Mouse (Mus musculus) E14TG2a.4 (cell line): ENCODE results near the gene Yipf4.

ENCODE experiments used
- H3K27me3 ChIP-seq: 2 replicates; pipeline ENCODE4 v1.6.1; 2014; ENCODE audit warnings: low read length, control low read depth; ENCODE audit not compliant: insufficient read depth
- H3K36me3 ChIP-seq: 2 replicates; pipeline ENCODE4 v1.6.1; 2014; ENCODE audit warnings: low read length, control low read depth; ENCODE audit not compliant: insufficient read depth
- H3K4me1 ChIP-seq: replicated peaks from 2 replicates; pipeline ENCODE4 v1.6.1; 2014; ENCODE audit warnings: low read depth, low read length, control low read depth
- H3K4me3 ChIP-seq: replicated peaks from 2 replicates; pipeline ENCODE4 v1.5.1; 2014; ENCODE audit warnings: mild to moderate bottlenecking, low read length
- H3K9me3 ChIP-seq: 2 replicates; pipeline ENCODE4 v1.6.1; 2014; ENCODE audit warnings: low read length, control low read depth
- CTCF ChIP-seq: conservative IDR thresholded peaks from 2 replicates; pipeline ENCODE4 v1.5.1; 2014; ENCODE audit warnings: low read length
- NANOG ChIP-seq: IDR thresholded peaks from 2 replicates; pipeline ENCODE4 v1.6.1; 2014; ENCODE audit warnings: borderline replicate concordance, low read length, mixed read lengths
- POU5F1 ChIP-seq: IDR thresholded peaks from 2 replicates; pipeline ENCODE4 v1.6.1; 2014; ENCODE audit warnings: low read length, borderline replicate concordance

Yipf4 gene

GRCm38 (mm10) chr17:74489024-74489900 lies at the start of gene Yipf4:
Gene Yipf4, plus strand, starts transcription at chr17:74489493.
- peak within 1 kb of the TSS; percentile 97 for H3K4me3 ChIP-seq
- H3K9me3 ChIP-seq = no peaks in the 10 kb centered on the region
- TF ChIP-seq CTCF (no peak), NANOG (no peak), POU5F1 (no peak)
- peaks cover 29% of the 10 kb centered on the region for H3K4me1 ChIP-seq
- no peaks in the 10 kb centered on the region for H3K27me3 ChIP-seq
- H3K36me3 ChIP-seq = peaks cover 24% of the 10 kb centered on the region

- peaks cover 4% of the 10 kb centered on the region for H3K4me1 ChIP-seq
- no peaks in the 10 kb centered on the region for H3K27me3 ChIP-seq
- no peaks in the 10 kb centered on the region for H3K9me3 ChIP-seq
- H3K4me3 ChIP-seq = no peak overlapping the region
- H3K36me3 ChIP-seq = peaks cover 8% of the 10 kb centered on the region
- no peak for TF ChIP-seq POU5F1
- no peak for TF ChIP-seq CTCF
- TF ChIP-seq NANOG = no peak
These were observed 48.8 kb upstream of the Yipf4 start for GRCm38 (mm10) chr17:74440486-74440885.

GRCm38 (mm10) chr17:74449776-74450175 lies 39.5 kb upstream of the Yipf4 start:
- H3K36me3 ChIP-seq = peaks cover 39% of the 10 kb centered on the region
- no peaks in the 10 kb centered on the region for H3K27me3 ChIP-seq
- H3K4me3 ChIP-seq = no peak overlapping the region
- TF ChIP-seq NANOG (no peak), CTCF (no peak), POU5F1 (no peak)
- no peaks in the 10 kb centered on the region for H3K9me3 ChIP-seq
- H3K4me1 ChIP-seq = peaks cover 16% of the 10 kb centered on the region

GRCm38 (mm10) chr17:74453928-74454327 lies 35.4 kb upstream of the Yipf4 start:
- no peaks in the 10 kb centered on the region for H3K27me3 ChIP-seq
- H3K36me3 ChIP-seq = peaks cover 11% of the 10 kb centered on the region
- H3K9me3 ChIP-seq = no peaks in the 10 kb centered on the region
- TF ChIP-seq CTCF = no peak
- TF ChIP-seq NANOG = no peak
- H3K4me3 ChIP-seq = no peak overlapping the region
- H3K4me1 ChIP-seq = peaks cover 38% of the 10 kb centered on the region

GRCm38 (mm10) chr17:74454660-74455059 lies 34.6 kb upstream of the Yipf4 start:
- TF ChIP-seq POU5F1 (no peak), NANOG (no peak), CTCF (no peak)
- H3K36me3 ChIP-seq = peaks cover 11% of the 10 kb centered on the region
- H3K27me3 ChIP-seq = no peaks in the 10 kb centered on the region
- no peak overlapping the region for H3K4me3 ChIP-seq
- no peaks in the 10 kb centered on the region for H3K9me3 ChIP-seq
- peaks cover 35% of the 10 kb centered on the region for H3K4me1 ChIP-seq

- Histone ChIP-seq H3K4me1 (peaks cover 38% of the 10 kb centered on the region), H3K9me3 (no peaks in the 10 kb centered on the region), H3K4me3 (peak overlapping the region; percentile 11), H3K27me3 (no peaks in the 10 kb centered on the region), H3K36me3 (peaks cover 11% of the 10 kb centered on the region)
- TF ChIP-seq CTCF (no peak), NANOG (no peak), POU5F1 (no peak)
These were observed 33.9 kb upstream of the Yipf4 start for GRCm38 (mm10) chr17:74455426-74455825.

GRCm38 (mm10) chr17:74456825-74457224 lies 32.5 kb upstream of the Yipf4 start:
- no peaks in the 10 kb centered on the region for H3K9me3 ChIP-seq
- H3K4me3 ChIP-seq = no peak overlapping the region
- H3K27me3 ChIP-seq = no peaks in the 10 kb centered on the region
- peaks cover 7% of the 10 kb centered on the region for H3K36me3 ChIP-seq
- peaks cover 38% of the 10 kb centered on the region for H3K4me1 ChIP-seq
- no peak for TF ChIP-seq POU5F1
- TF ChIP-seq CTCF = no peak
- no peak for TF ChIP-seq NANOG

- Histone ChIP-seq H3K27me3 (no peaks in the 10 kb centered on the region), H3K9me3 (no peaks in the 10 kb centered on the region), H3K4me3 (peak overlapping the region; percentile 32; the same call in 1 of the 2 replicates), H3K4me1 (peaks cover 48% of the 10 kb centered on the region), H3K36me3 (no peaks in the 10 kb centered on the region)
- TF ChIP-seq POU5F1 (no peak), NANOG (no peak), CTCF (no peak)
These were observed 31.2 kb upstream of the Yipf4 start for GRCm38 (mm10) chr17:74457972-74458677.

- Histone ChIP-seq H3K4me3 (peak within 1 kb of the TSS; percentile 32), H3K4me1 (peaks cover 48% of the 10 kb centered on the region), H3K27me3 (no peaks in the 10 kb centered on the region), H3K36me3 (no peaks in the 10 kb centered on the region), H3K9me3 (no peaks in the 10 kb centered on the region)
- TF ChIP-seq POU5F1 (no peak), NANOG (no peak), CTCF (no peak)
These were observed 30.4 kb upstream of the Yipf4 start, which contains the start of gene Nlrc4 for GRCm38 (mm10) chr17:74458711-74459408. Gene Nlrc4, minus strand, starts transcription at chr17:74459142.
